Mouse (Mus musculus): Measurements from ENCODE around the gene Nek2. TPM values are rescaled to one million over a fixed set of nuclear protein-coding genes. Genes with fewer than 3 reads are reported as not detected.

Nek2 gene
- 39.3 and 45.7 TPM in 2 replicates for polyA plus RNA-seq (2015; fragmentation: Nextera tagmentation; extraction: Ambion mirVana)

GRCm38 (mm10) chr1:191821326-191822091 is at the start of gene Nek2:
Gene Nek2 (plus strand): TSS chr1:191821444.
- H3K4me2 ChIP-seq, result peak within 1 kb of the TSS; percentile 86
- peaks cover 28% of the 10 kb centered on the region for H3K4me1 ChIP-seq (replicated peaks)
- H3K36me3 ChIP-seq, result peaks cover 43% of the 10 kb centered on the region
- H3K9ac ChIP-seq, result peak within 1 kb of the TSS; percentile 90
- peak within 1 kb of the TSS; percentile 91 for H3K27ac ChIP-seq
- no peaks in the 10 kb centered on the region for H3K9me3 ChIP-seq (replicated peaks)
- DNase-seq (peak; percentile 93), ATAC-seq (ENCODE audit: low read depth) (peak; percentile 94)
- under 1% methylated on average over 79 of the region's 79 CpGs for WGBS (ENCODE audit: insufficient replicate concordance)
- H3K27me3 ChIP-seq, result peaks cover 4% of the 10 kb centered on the region; the same call in 1 of the 2 replicates
- peak within 1 kb of the TSS; percentile 82 for H3K4me3 ChIP-seq (replicated peaks)

- ATAC-seq (ENCODE audit: low read depth) (no peak), DNase-seq (no peak)
- 71% methylated on average over 5 of the region's 5 CpGs for WGBS (ENCODE audit: insufficient replicate concordance)
- Histone ChIP-seq H3K4me1 (replicated peaks) (no peaks in the 10 kb centered on the region), H3K36me3 (peaks cover 17% of the 10 kb centered on the region), H3K4me3 (replicated peaks) (no peak overlapping the region), H3K9me3 (replicated peaks) (no peaks in the 10 kb centered on the region), H3K4me2 (no peak overlapping the region), H3K27me3 (no peaks in the 10 kb centered on the region), H3K27ac (no peak overlapping the region), H3K9ac (no peak overlapping the region)
These were observed 47.1 kb upstream of the Nek2 start for GRCm38 (mm10) chr1:191774106-191774505.

GRCm38 (mm10) chr1:191775116-191775515 is 46.1 kb upstream of the Nek2 start:
- Histone ChIP-seq H3K4me1 (replicated peaks) (no peaks in the 10 kb centered on the region), H3K4me3 (replicated peaks) (no peak overlapping the region), H3K27ac (no peak overlapping the region), H3K9me3 (replicated peaks) (no peaks in the 10 kb centered on the region), H3K27me3 (no peaks in the 10 kb centered on the region), H3K9ac (no peak overlapping the region), H3K4me2 (no peak overlapping the region), H3K36me3 (peaks cover 21% of the 10 kb centered on the region)
- WGBS (ENCODE audit: insufficient replicate concordance), result 67% methylated on average over 8 of the region's 8 CpGs
- DNase-seq (no peak), ATAC-seq (ENCODE audit: low read depth) (no peak)

- DNase-seq, result no peak
- no peak overlapping the region for H3K4me2 ChIP-seq
- no peaks in the 10 kb centered on the region for H3K9me3 ChIP-seq (replicated peaks)
- no peak overlapping the region for H3K4me3 ChIP-seq (replicated peaks)
- no peak for ATAC-seq (ENCODE audit: low read depth)
- 76% methylated on average over 8 of the region's 8 CpGs for WGBS (ENCODE audit: insufficient replicate concordance)
- no peaks in the 10 kb centered on the region for H3K27me3 ChIP-seq
- no peak overlapping the region for H3K9ac ChIP-seq
- H3K4me1 ChIP-seq (replicated peaks), result no peaks in the 10 kb centered on the region
- H3K27ac ChIP-seq, result no peak overlapping the region
- peaks cover 21% of the 10 kb centered on the region for H3K36me3 ChIP-seq
These were observed 43.7 kb upstream of the Nek2 start for GRCm38 (mm10) chr1:191777521-191777920.

- 80% methylated on average over 1 of the region's 1 CpGs for whole genome bisulfite sequencing (ENCODE audit: insufficient replicate concordance)
- no peak for ATAC-seq (ENCODE audit: low read depth)
- Histone ChIP-seq H3K9me3 (replicated peaks) (no peaks in the 10 kb centered on the region), H3K36me3 (peaks cover 15% of the 10 kb centered on the region; the same call in 1 of the 2 replicates), H3K4me1 (replicated peaks) (no peaks in the 10 kb centered on the region), H3K27me3 (no peaks in the 10 kb centered on the region), H3K9ac (no peak overlapping the region), H3K27ac (no peak overlapping the region), H3K4me2 (no peak overlapping the region), H3K4me3 (replicated peaks) (no peak overlapping the region)
- DNase-seq, result no peak
These were observed 40.8 kb upstream of the Nek2 start for GRCm38 (mm10) chr1:191780470-191780869.

GRCm38 (mm10) chr1:191785108-191785507 is 36.1 kb upstream of the Nek2 start:
- no peaks in the 10 kb centered on the region for H3K9me3 ChIP-seq (replicated peaks)
- H3K4me1 ChIP-seq (replicated peaks), result no peaks in the 10 kb centered on the region
- H3K4me2 ChIP-seq, result no peak overlapping the region
- H3K27ac ChIP-seq, result no peak overlapping the region
- H3K9ac ChIP-seq, result no peak overlapping the region
- H3K36me3 ChIP-seq, result no peaks in the 10 kb centered on the region; the same call in 1 of the 2 replicates
- H3K27me3 ChIP-seq, result no peaks in the 10 kb centered on the region
- no peak overlapping the region for H3K4me3 ChIP-seq (replicated peaks)
- ATAC-seq (ENCODE audit: low read depth), result no peak
- DNase-seq, result no peak
- 73% methylated on average over 11 of the region's 11 CpGs for WGBS (ENCODE audit: insufficient replicate concordance)

- no peak overlapping the region for H3K4me2 ChIP-seq
- H3K9ac ChIP-seq, result no peak overlapping the region
- DNase-seq (no peak), ATAC-seq (ENCODE audit: low read depth) (no peak)
- no peaks in the 10 kb centered on the region for H3K36me3 ChIP-seq
- no peaks in the 10 kb centered on the region for H3K27me3 ChIP-seq
- H3K4me1 ChIP-seq (replicated peaks), result no peaks in the 10 kb centered on the region
- WGBS (ENCODE audit: insufficient replicate concordance), result 55% methylated on average over 6 of the region's 6 CpGs
- no peaks in the 10 kb centered on the region for H3K9me3 ChIP-seq (replicated peaks)
- no peak overlapping the region for H3K27ac ChIP-seq
- no peak overlapping the region for H3K4me3 ChIP-seq (replicated peaks)
These were observed 35.0 kb upstream of the Nek2 start for GRCm38 (mm10) chr1:191786255-191786654.

GRCm38 (mm10) chr1:191787379-191787778 is 33.9 kb upstream of the Nek2 start:
- H3K27ac ChIP-seq, result no peak overlapping the region
- no peak overlapping the region for H3K4me2 ChIP-seq
- H3K4me3 ChIP-seq (replicated peaks), result no peak overlapping the region
- H3K4me1 ChIP-seq (replicated peaks), result no peaks in the 10 kb centered on the region
- whole genome bisulfite sequencing (ENCODE audit: insufficient replicate concordance), result 38% methylated on average over 4 of the region's 4 CpGs
- ATAC-seq (ENCODE audit: low read depth) (no peak; the same call in 1 of the 2 replicates), DNase-seq (no peak)
- H3K9ac ChIP-seq, result no peak overlapping the region
- no peaks in the 10 kb centered on the region for H3K27me3 ChIP-seq
- no peaks in the 10 kb centered on the region for H3K36me3 ChIP-seq
- no peaks in the 10 kb centered on the region for H3K9me3 ChIP-seq (replicated peaks)

- no peaks in the 10 kb centered on the region for H3K36me3 ChIP-seq
- no peak for DNase-seq
- no peak overlapping the region for H3K27ac ChIP-seq
- no peaks in the 10 kb centered on the region for H3K27me3 ChIP-seq
- no peak overlapping the region for H3K4me3 ChIP-seq (replicated peaks)
- H3K9ac ChIP-seq, result no peak overlapping the region
- no peaks in the 10 kb centered on the region for H3K9me3 ChIP-seq (replicated peaks)
- no peak for ATAC-seq (ENCODE audit: low read depth)
- 63% methylated on average over 8 of the region's 8 CpGs for WGBS (ENCODE audit: insufficient replicate concordance)
- no peak overlapping the region for H3K4me2 ChIP-seq
- peaks cover 15% of the 10 kb centered on the region for H3K4me1 ChIP-seq (replicated peaks)
These were observed 28.3 kb upstream of the Nek2 start for GRCm38 (mm10) chr1:191792991-191793390.

GRCm38 (mm10) chr1:191793888-191794532 is 27.2 kb upstream of the Nek2 start:
- 0 out of 2 replicates have a peak, but pooled peaks have one; percentile 12 for ATAC-seq (ENCODE audit: low read depth)
- no peak for DNase-seq

GRCm38 (mm10) chr1:191796238-191796896 is 24.9 kb upstream of the Nek2 start:
- WGBS (ENCODE audit: insufficient replicate concordance), result 71% methylated on average over 4 of the region's 4 CpGs
- Histone ChIP-seq H3K4me1 (replicated peaks) (peaks cover 15% of the 10 kb centered on the region), H3K27ac (no peak overlapping the region), H3K4me3 (replicated peaks) (no peak overlapping the region), H3K9ac (no peak overlapping the region), H3K36me3 (no peaks in the 10 kb centered on the region), H3K27me3 (no peaks in the 10 kb centered on the region), H3K9me3 (replicated peaks) (no peaks in the 10 kb centered on the region), H3K4me2 (no peak overlapping the region)
- DNase-seq, result no peak
- ATAC-seq (ENCODE audit: low read depth), result no peak

More at GRCm38 (mm10) chr1:191793888-191794532, 27.2 kb upstream of the Nek2 start:
- H3K36me3 ChIP-seq, result no peaks in the 10 kb centered on the region
- H3K27me3 ChIP-seq, result no peaks in the 10 kb centered on the region
- no peak overlapping the region for H3K4me3 ChIP-seq (replicated peaks)
- 51% methylated on average over 7 of the region's 7 CpGs for WGBS (ENCODE audit: insufficient replicate concordance)
- peaks cover 15% of the 10 kb centered on the region for H3K4me1 ChIP-seq (replicated peaks)
- no peak overlapping the region for H3K4me2 ChIP-seq
- no peak overlapping the region for H3K27ac ChIP-seq
- H3K9ac ChIP-seq, result no peak overlapping the region
- no peaks in the 10 kb centered on the region for H3K9me3 ChIP-seq (replicated peaks)

Data from liver, embryonic 13.5 days (tissue).